Mouse (Mus musculus): ENCODE results near the gene Cdpf1. TPM values are rescaled to one million over a fixed set of nuclear protein-coding genes. Genes with fewer than 3 reads are reported as not detected.

The Cdpf1 gene
- polyA plus RNA-seq, 1 experiment from 2014 or later, result 21.0 TPM

- no peaks in the 10 kb centered on the region for H3K36me3 ChIP-seq (replicated peaks; ENCODE audit: control insufficient read depth, insufficient read depth)
- H3K9me3 ChIP-seq (ENCODE audit: control insufficient read depth, low read length), result no peaks in the 10 kb centered on the region
- no peaks in the 10 kb centered on the region for H3K4me1 ChIP-seq (replicated peaks; ENCODE audit: control insufficient read depth, insufficient read depth, low read length)
- no peak for ATAC-seq (ENCODE audit: low FRiP score)
- H3K9ac ChIP-seq, result peak overlapping the region; percentile 45
- peak overlapping the region; percentile 39 for H3K4me3 ChIP-seq (replicated peaks; ENCODE audit: low read length)
- no peak overlapping the region for H3K27ac ChIP-seq
- H3K4me2 ChIP-seq (replicated peaks), result peak overlapping the region; percentile 67
- no peaks in the 10 kb centered on the region for H3K27me3 ChIP-seq (ENCODE audit: control insufficient read depth, insufficient read depth, low read length)
- no peak for DNase-seq (ENCODE audit: low spot score)
- WGBS, result 57% methylated on average over 8 of the region's 8 CpGs
These were observed 21.1 kb upstream of the Cdpf1 start for GRCm38 (mm10) chr15:85832599-85832998.

GRCm38 (mm10) chr15:85831954-85832590, 20.6 kb upstream of the Cdpf1 start, which contains the start of gene Ttc38:
TSS of gene Ttc38 (plus strand) at chr15:85832306.
- Histone ChIP-seq H3K36me3 (replicated peaks; ENCODE audit: control insufficient read depth, insufficient read depth) (no peaks in the 10 kb centered on the region), H3K9me3 (ENCODE audit: control insufficient read depth, low read length) (no peaks in the 10 kb centered on the region), H3K4me2 (replicated peaks) (peak within 1 kb of the TSS; percentile 67), H3K27me3 (ENCODE audit: control insufficient read depth, insufficient read depth, low read length) (no peaks in the 10 kb centered on the region), H3K9ac (peak within 1 kb of the TSS; percentile 45), H3K4me3 (replicated peaks; ENCODE audit: low read length) (peak within 1 kb of the TSS; percentile 39), H3K4me1 (replicated peaks; ENCODE audit: control insufficient read depth, insufficient read depth, low read length) (no peaks in the 10 kb centered on the region), H3K27ac (no peak within 1 kb of the TSS)
- peak; percentile 74 for DNase-seq (ENCODE audit: low spot score)
- WGBS, result 1% methylated on average over 27 of the region's 27 CpGs
- ATAC-seq (ENCODE audit: low FRiP score), result peak; percentile 90

DNA sequence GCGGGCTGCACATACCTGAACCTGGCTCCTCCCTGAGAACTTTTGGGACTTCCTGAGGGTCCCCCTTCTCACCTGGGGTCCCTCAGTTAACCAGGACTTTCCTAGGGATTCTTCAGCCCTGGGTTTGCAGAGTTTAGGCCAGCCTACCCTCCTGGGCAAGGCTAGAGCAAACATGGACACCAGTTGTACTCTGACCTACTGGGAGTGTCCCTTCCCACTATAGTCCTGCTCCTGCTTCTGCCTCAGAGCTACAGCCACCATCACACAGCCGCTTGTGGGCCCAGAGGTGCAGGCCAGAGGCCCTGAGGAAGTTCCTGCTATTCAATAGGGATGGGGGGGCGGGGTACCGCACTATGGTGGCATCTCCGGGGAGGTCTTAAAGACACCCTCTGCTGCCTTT, 18.0 kb upstream of the Cdpf1 start:
- Histone ChIP-seq H3K4me1 (replicated peaks; ENCODE audit: control insufficient read depth, insufficient read depth, low read length) (no peaks in the 10 kb centered on the region), H3K9me3 (ENCODE audit: control insufficient read depth, low read length) (no peaks in the 10 kb centered on the region), H3K36me3 (replicated peaks; ENCODE audit: control insufficient read depth, insufficient read depth) (no peaks in the 10 kb centered on the region), H3K27me3 (ENCODE audit: control insufficient read depth, insufficient read depth, low read length) (no peaks in the 10 kb centered on the region), H3K4me3 (replicated peaks; ENCODE audit: low read length) (no peak overlapping the region), H3K4me2 (replicated peaks) (no peak overlapping the region), H3K9ac (no peak overlapping the region), H3K27ac (no peak overlapping the region)
- ATAC-seq (ENCODE audit: low FRiP score) (no peak), DNase-seq (ENCODE audit: low spot score) (no peak)
- WGBS, result 75% methylated on average over 5 of the region's 5 CpGs

DNA sequence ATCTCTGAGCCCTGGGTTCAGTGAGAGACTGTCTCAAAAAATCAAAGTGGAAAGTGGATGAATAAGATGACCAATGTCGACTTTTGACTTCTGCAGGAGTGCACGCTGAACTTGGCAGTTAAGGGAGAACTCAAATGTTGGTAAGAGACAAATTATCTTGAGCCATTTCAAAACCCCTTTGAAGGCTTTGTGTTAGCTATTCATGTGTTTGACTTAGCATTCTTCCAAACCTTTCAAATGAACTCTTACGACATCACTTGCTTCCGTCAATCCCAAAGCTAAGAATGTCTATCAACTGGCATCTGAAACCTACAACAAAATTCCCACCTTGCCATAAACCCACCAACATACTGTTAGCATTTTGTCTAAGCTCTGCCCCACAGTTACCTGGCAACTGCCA, 16.6 kb upstream of the Cdpf1 start:
- Histone ChIP-seq H3K27me3 (ENCODE audit: control insufficient read depth, insufficient read depth, low read length) (0 out of 2 replicates have a peak, but pooled peaks cover 2% of the 10 kb centered on the region), H3K36me3 (replicated peaks; ENCODE audit: control insufficient read depth, insufficient read depth) (no peaks in the 10 kb centered on the region), H3K4me1 (replicated peaks; ENCODE audit: control insufficient read depth, insufficient read depth, low read length) (no peaks in the 10 kb centered on the region), H3K9me3 (ENCODE audit: control insufficient read depth, low read length) (no peaks in the 10 kb centered on the region), H3K4me3 (replicated peaks; ENCODE audit: low read length) (no peak overlapping the region), H3K9ac (no peak overlapping the region), H3K4me2 (replicated peaks) (no peak overlapping the region), H3K27ac (no peak overlapping the region)
- DNase-seq (ENCODE audit: low spot score), result no peak
- ATAC-seq (ENCODE audit: low FRiP score), result no peak
- 88% methylated on average over 4 of the region's 4 CpGs for WGBS

DNA sequence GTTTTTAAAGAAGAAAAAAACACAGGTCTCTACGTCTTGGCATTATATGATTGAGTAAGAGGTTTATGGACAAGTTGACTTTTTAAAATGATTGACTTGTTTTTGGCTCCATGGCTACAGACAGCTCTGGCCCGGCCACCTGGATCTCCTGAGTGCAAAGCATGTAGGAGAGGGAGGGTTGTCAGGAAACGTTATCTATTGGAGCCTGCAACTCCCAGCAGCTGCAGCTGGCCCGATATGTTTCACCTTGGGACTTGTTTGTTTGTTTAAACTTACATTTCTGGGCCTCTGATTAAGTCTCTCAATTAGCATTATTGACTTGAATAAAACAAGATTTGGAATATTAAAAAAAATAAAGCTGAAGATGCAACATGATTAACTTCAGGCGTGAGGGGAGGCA, 15.2 kb upstream of the Cdpf1 start:
- Histone ChIP-seq H3K36me3 (replicated peaks; ENCODE audit: control insufficient read depth, insufficient read depth) (no peaks in the 10 kb centered on the region), H3K9me3 (ENCODE audit: control insufficient read depth, low read length) (no peaks in the 10 kb centered on the region), H3K27me3 (ENCODE audit: control insufficient read depth, insufficient read depth, low read length) (peaks cover 13% of the 10 kb centered on the region), H3K4me2 (replicated peaks) (no peak overlapping the region), H3K9ac (no peak overlapping the region), H3K4me1 (replicated peaks; ENCODE audit: control insufficient read depth, insufficient read depth, low read length) (peaks cover 2% of the 10 kb centered on the region; the same call in 1 of the 2 replicates), H3K27ac (no peak overlapping the region), H3K4me3 (replicated peaks; ENCODE audit: low read length) (no peak overlapping the region)
- DNase-seq (ENCODE audit: low spot score) (no peak), ATAC-seq (ENCODE audit: low FRiP score) (no peak)
- 80% methylated on average over 5 of the region's 5 CpGs for whole genome bisulfite sequencing

- Histone ChIP-seq H3K9ac (peak overlapping the region; percentile 72), H3K36me3 (replicated peaks; ENCODE audit: control insufficient read depth, insufficient read depth) (no peaks in the 10 kb centered on the region), H3K27ac (no peak overlapping the region), H3K4me3 (replicated peaks; ENCODE audit: low read length) (peak overlapping the region; percentile 46), H3K4me1 (replicated peaks; ENCODE audit: control insufficient read depth, insufficient read depth, low read length) (peaks cover 3% of the 10 kb centered on the region; the same call in 1 of the 2 replicates), H3K4me2 (replicated peaks) (peak overlapping the region; percentile 94), H3K9me3 (ENCODE audit: control insufficient read depth, low read length) (peaks cover 6% of the 10 kb centered on the region; the same call in 1 of the 2 replicates), H3K27me3 (ENCODE audit: control insufficient read depth, insufficient read depth, low read length) (peaks cover 27% of the 10 kb centered on the region)
- 23% methylated on average over 4 of the region's 4 CpGs for WGBS
- ATAC-seq (ENCODE audit: low FRiP score) (0 out of 2 replicates have a peak, but pooled peaks have one; percentile 14), DNase-seq (ENCODE audit: low spot score) (no peak)
These were observed 10.5 kb upstream of the Cdpf1 start for GRCm38 (mm10) chr15:85822011-85822359.

DNA sequence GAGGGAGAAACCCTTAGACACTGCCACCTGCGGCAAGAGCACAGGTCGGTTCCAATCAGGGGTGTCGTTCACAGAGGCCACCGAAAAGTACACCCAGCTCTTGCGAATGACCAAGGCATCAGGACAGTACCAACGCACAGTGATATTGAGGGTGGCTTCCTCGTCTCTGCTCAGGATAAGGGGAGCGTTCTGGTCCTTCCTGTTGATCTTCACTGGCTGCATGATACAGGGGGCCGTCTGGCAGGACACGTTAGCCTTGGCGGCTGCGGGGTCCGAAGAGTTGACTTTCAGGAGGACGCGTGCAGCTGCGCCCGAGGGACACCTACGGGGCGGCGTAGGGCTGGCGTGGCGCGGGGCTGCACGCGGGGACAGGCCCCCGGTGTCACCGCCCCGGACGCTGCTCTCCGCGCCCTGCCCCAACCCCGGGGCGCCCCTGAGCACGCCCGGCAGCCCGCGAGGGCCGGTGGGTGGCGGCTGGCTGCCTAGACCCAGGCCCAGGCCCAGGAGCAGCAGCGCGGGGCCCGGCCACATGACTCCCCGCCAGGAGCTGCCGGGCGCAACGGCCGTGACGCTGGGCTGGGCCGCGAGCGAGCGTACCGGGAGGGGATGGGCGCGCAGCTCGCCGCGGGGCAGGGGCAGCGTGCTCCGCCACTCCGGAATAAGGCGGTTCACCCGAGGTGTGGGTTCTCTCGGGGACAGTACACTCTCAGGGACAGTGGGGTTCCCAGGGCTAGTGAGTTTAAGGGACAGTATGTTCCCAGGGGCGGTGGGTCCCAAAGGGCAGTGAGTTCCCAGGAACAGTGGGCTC, 9.9 kb upstream of the Cdpf1 start, which contains the start of gene Pkdrej:
Gene Pkdrej, minus strand, starts transcription at position 532 of the 808 bp plus-strand sequence.
- DNase-seq (ENCODE audit: low spot score) (no peak), ATAC-seq (ENCODE audit: low FRiP score) (peak; percentile 64; the same call in 1 of the 2 replicates)
- peak within 1 kb of the TSS; percentile 46 for H3K4me3 ChIP-seq (replicated peaks; ENCODE audit: low read length)
- H3K9ac ChIP-seq, result peak within 1 kb of the TSS; percentile 72
- H3K36me3 ChIP-seq (replicated peaks; ENCODE audit: control insufficient read depth, insufficient read depth), result no peaks in the 10 kb centered on the region
- H3K4me1 ChIP-seq (replicated peaks; ENCODE audit: control insufficient read depth, insufficient read depth, low read length), result peaks cover 3% of the 10 kb centered on the region; the same call in 1 of the 2 replicates
- H3K9me3 ChIP-seq (ENCODE audit: control insufficient read depth, low read length), result peaks cover 6% of the 10 kb centered on the region; the same call in 1 of the 2 replicates
- H3K4me2 ChIP-seq (replicated peaks), result peak within 1 kb of the TSS; percentile 94
- peaks cover 27% of the 10 kb centered on the region for H3K27me3 ChIP-seq (ENCODE audit: control insufficient read depth, insufficient read depth, low read length)
- no peak within 1 kb of the TSS for H3K27ac ChIP-seq
- 2% methylated on average over 65 of the region's 65 CpGs for WGBS

DNA sequence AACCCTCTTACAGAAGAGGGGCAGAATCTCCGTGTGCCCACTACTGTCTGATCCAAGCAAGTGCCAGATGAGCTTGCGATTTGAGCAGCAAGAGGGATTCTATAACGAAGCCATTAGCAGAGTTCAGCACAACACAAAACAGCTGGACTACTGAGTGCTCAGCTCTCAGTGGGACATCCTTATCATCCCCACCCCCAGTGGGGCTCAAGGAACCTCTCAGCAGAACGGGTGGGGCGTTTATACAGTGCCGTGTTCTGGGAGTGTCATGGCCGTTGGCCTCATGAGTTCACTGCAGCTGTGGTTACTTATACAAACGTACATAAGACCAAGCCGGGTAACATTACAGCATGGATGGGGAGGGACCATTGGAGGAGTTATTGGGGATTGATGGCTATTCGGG, 1.9 kb upstream of the Cdpf1 start:
- ATAC-seq (ENCODE audit: low FRiP score) (no peak), DNase-seq (ENCODE audit: low spot score) (no peak)
- Histone ChIP-seq H3K4me1 (replicated peaks; ENCODE audit: control insufficient read depth, insufficient read depth, low read length) (peaks cover 12% of the 10 kb centered on the region; the same call in 1 of the 2 replicates), H3K4me2 (replicated peaks) (no peak overlapping the region), H3K27me3 (ENCODE audit: control insufficient read depth, insufficient read depth, low read length) (0 out of 2 replicates have a peak, but pooled peaks cover under 1% of the 10 kb centered on the region), H3K27ac (no peak overlapping the region), H3K9me3 (ENCODE audit: control insufficient read depth, low read length) (peaks cover 6% of the 10 kb centered on the region; the same call in 1 of the 2 replicates), H3K4me3 (replicated peaks; ENCODE audit: low read length) (no peak overlapping the region), H3K36me3 (replicated peaks; ENCODE audit: control insufficient read depth, insufficient read depth) (no peaks in the 10 kb centered on the region), H3K9ac (no peak overlapping the region)
- WGBS, result 76% methylated on average over 10 of the region's 10 CpGs

DNA sequence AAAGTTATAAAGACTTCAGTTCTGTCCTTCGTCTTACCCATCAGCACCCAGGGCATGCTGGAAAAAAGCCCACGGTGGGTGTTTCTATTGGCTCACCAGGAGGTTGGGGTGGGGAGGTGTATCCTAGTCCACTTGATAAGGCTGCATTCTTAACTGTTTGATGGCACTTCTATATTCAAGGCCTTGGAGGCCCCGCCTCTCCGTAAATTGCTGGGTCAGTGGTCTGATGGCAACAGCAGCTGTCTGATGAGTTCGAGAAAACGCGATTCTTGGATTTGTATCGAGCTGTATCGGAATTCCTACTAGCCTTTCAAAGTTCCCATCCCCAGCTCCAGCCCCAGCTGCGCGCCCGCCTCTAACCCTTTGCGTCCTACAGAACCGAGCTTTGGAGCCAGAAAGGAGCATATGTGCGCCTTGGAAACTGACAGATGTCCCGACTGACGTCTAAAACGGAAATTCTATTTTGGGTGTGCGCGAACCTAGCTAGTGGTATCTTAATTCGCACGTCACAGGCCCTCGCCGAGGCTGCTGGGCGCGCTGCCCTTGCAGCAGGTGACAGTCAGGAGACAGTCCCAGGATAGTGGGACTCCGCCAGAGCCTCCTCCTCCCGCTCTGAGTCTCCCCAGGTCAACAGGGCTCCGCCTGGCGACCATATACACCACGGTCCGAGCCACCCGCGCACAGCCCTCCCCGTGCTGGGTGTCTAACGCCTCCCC, 533 bp downstream of the Cdpf1 start:
- ATAC-seq (ENCODE audit: low FRiP score) (peak; percentile 86), DNase-seq (ENCODE audit: low spot score) (peak; percentile 46)
- WGBS, result 5% methylated on average over 34 of the region's 36 CpGs
- Histone ChIP-seq H3K4me1 (replicated peaks; ENCODE audit: control insufficient read depth, insufficient read depth, low read length) (peaks cover 12% of the 10 kb centered on the region; the same call in 1 of the 2 replicates), H3K9me3 (ENCODE audit: control insufficient read depth, low read length) (no peaks in the 10 kb centered on the region), H3K27ac (peak overlapping the region; percentile 89), H3K36me3 (replicated peaks; ENCODE audit: control insufficient read depth, insufficient read depth) (no peaks in the 10 kb centered on the region), H3K4me2 (replicated peaks) (peak overlapping the region; percentile 91), H3K4me3 (replicated peaks; ENCODE audit: low read length) (peak overlapping the region; percentile 79), H3K27me3 (ENCODE audit: control insufficient read depth, insufficient read depth, low read length) (no peaks in the 10 kb centered on the region), H3K9ac (peak overlapping the region; percentile 82)

Measured in hindbrain, embryonic 14.5 days (tissue).